Mouse (Mus musculus) intestine, embryonic 16.5 days (tissue): ENCODE results near the gene Plcb2. TPM values are rescaled to one million over a fixed set of nuclear protein-coding genes. Genes with fewer than 3 reads are reported as not detected.

Experiments used
- ATAC-seq: fragments of 200-750 bp; cut with Nextera tagmentation; 2 replicates; pipeline ENCODE4 v1.8.0; 2017; ENCODE audit warnings: moderate TSS enrichment, moderate library complexity
- H3K27ac ChIP-seq: fragments of 300-500 bp; sonication (generic); 2 replicates; pipeline ENCODE4 v1.5.1; 2014; ENCODE audit warnings: mild to moderate bottlenecking, low read length
- H3K27me3 ChIP-seq: fragments of 300-500 bp; sonication (generic); replicated peaks from 2 replicates; pipeline ENCODE4 v1.6.1; 2014; ENCODE audit warnings: low read length, control low read depth, mixed read lengths; ENCODE audit not compliant: control insufficient read depth, insufficient read depth
- H3K36me3 ChIP-seq: fragments of 300-500 bp; sonication (generic); 2 replicates; pipeline ENCODE4 v1.6.1; 2014; ENCODE audit warnings: low read length, control low read depth; ENCODE audit not compliant: control insufficient read depth, insufficient read depth
- H3K4me1 ChIP-seq: fragments of 300-500 bp; sonication (generic); 2 replicates; pipeline ENCODE4 v1.6.1; 2014; ENCODE audit warnings: low read length, control low read depth, mixed read lengths; ENCODE audit not compliant: control insufficient read depth, insufficient read depth
- H3K4me2 ChIP-seq: fragments of 300-500 bp; sonication (generic); 2 replicates; pipeline ENCODE4 v1.6.1; 2014; ENCODE audit warnings: low read depth, low read length, control low read depth
- H3K4me3 ChIP-seq: fragments of 300-500 bp; sonication (generic); 2 replicates; pipeline ENCODE4 v1.5.1; 2014; ENCODE audit warnings: mild to moderate bottlenecking, low read length
- H3K9ac ChIP-seq: fragments of 300-500 bp; sonication (generic); 2 replicates; pipeline ENCODE4 v1.6.1; 2014; ENCODE audit warnings: low read depth, low read length
- H3K9me3 ChIP-seq: fragments of 300-500 bp; sonication (generic); 2 replicates; pipeline ENCODE4 v1.6.1; 2016; ENCODE audit warnings: low read length, control low read depth; ENCODE audit not compliant: control insufficient read depth
- WGBS: fragments of 180-500 bp; shearing (Covaris S2); extraction: QIAGEN DNeasy Blood & Tissue Kit; methylation state at CpG from one replicate; pipeline ENCODE4 v1.1.7; 2014; 5-methylcytosine and 5-hydroxymethylcytosine counted together
- polyA plus RNA-seq: library from polyadenylated mRNA; unstranded; fragments of >200 nt; fragmentation: Nextera tagmentation; extraction: Ambion mirVana; gene quantifications from 2 replicates; pipeline ENCODE4 v1.2.1, GENCODE M21; 2015

Gene Plcb2
- polyA plus RNA-seq, 1 experiment from 2014 or later: 0.99 TPM

- ATAC-seq: peak; percentile 67
- Histone ChIP-seq H3K9me3 (no peaks in the 10 kb centered on the region), H3K4me3 (peak overlapping the region; percentile 13; the same call in 1 of the 2 replicates), H3K9ac (peak overlapping the region; percentile 42; the same call in 1 of the 2 replicates), H3K4me2 (peak overlapping the region; percentile 37), H3K4me1 (peaks cover 15% of the 10 kb centered on the region), H3K27me3 (peaks cover 4% of the 10 kb centered on the region; the same call in 1 of the 2 replicates), H3K27ac (peak overlapping the region; percentile 74), H3K36me3 (no peaks in the 10 kb centered on the region)
- 13% methylated on average over 9 of the region's 9 CpGs for WGBS
Measured at GRCm38 (mm10) chr2:118727911-118728310, 327 bp downstream of the Plcb2 start.

GRCm38 (mm10) chr2:118726873-118727272, 1.4 kb downstream of the Plcb2 start:
- no peak for ATAC-seq
- H3K4me2 ChIP-seq: no peak overlapping the region
- no peaks in the 10 kb centered on the region; the same call in 1 of the 2 replicates for H3K27me3 ChIP-seq
- 91% methylated on average over 2 of the region's 2 CpGs for WGBS
- peaks cover 15% of the 10 kb centered on the region for H3K4me1 ChIP-seq
- H3K4me3 ChIP-seq: no peak overlapping the region
- no peaks in the 10 kb centered on the region for H3K36me3 ChIP-seq
- H3K9me3 ChIP-seq: no peaks in the 10 kb centered on the region
- H3K27ac ChIP-seq: no peak overlapping the region
- no peak overlapping the region for H3K9ac ChIP-seq

DNA sequence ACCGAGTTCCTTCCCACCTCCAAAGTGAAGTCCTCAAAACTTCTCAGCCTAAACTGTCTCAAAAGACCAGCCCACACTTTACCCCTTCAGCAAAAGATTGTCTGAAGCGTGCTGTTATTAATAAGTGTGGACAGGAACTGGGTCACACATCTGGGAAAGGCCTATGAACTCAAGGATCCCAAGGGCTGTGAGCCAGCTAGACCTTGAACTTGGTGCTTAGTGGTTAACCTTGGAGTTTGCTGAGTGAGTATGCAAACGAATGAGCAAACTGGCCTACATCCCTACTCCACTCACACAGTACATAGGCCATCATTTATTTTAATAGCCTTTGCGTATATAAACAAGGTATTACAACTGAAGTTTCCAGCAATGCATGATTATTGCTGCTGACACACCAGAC, 2.7 kb downstream of the Plcb2 start:
- H3K36me3 ChIP-seq: no peaks in the 10 kb centered on the region
- WGBS: 83% methylated on average over 4 of the region's 4 CpGs

GRCm38 (mm10) chr2:118723693-118724486, 4.3 kb downstream of the Plcb2 start:
- H3K27me3 ChIP-seq: no peaks in the 10 kb centered on the region
- no peaks in the 10 kb centered on the region for H3K36me3 ChIP-seq
- H3K27ac ChIP-seq: no peak overlapping the region
- WGBS: 77% methylated on average over 15 of the region's 15 CpGs
- no peak overlapping the region for H3K9ac ChIP-seq
- H3K9me3 ChIP-seq: no peaks in the 10 kb centered on the region
- no peak overlapping the region for H3K4me2 ChIP-seq
- no peak overlapping the region for H3K4me3 ChIP-seq
- no peak for ATAC-seq
- peaks cover 13% of the 10 kb centered on the region for H3K4me1 ChIP-seq

More for the DNA sequence above, 2.7 kb downstream of the Plcb2 start:
- no peak overlapping the region for H3K27ac ChIP-seq
- H3K27me3 ChIP-seq: no peaks in the 10 kb centered on the region; the same call in 1 of the 2 replicates
- H3K4me2 ChIP-seq: no peak overlapping the region
- no peak overlapping the region for H3K4me3 ChIP-seq
- no peaks in the 10 kb centered on the region for H3K9me3 ChIP-seq
- H3K4me1 ChIP-seq: peaks cover 15% of the 10 kb centered on the region
- ATAC-seq: no peak
- H3K9ac ChIP-seq: no peak overlapping the region

- peaks cover 12% of the 10 kb centered on the region for H3K27me3 ChIP-seq
- H3K9me3 ChIP-seq: no peaks in the 10 kb centered on the region
- ATAC-seq: no peak
- no peak overlapping the region for H3K4me2 ChIP-seq
- no peaks in the 10 kb centered on the region for H3K36me3 ChIP-seq
- H3K4me3 ChIP-seq: no peak overlapping the region
- 86% methylated on average over 5 of the region's 5 CpGs for WGBS
- H3K27ac ChIP-seq: no peak overlapping the region
- H3K9ac ChIP-seq: no peak overlapping the region
- H3K4me1 ChIP-seq: peaks cover 1% of the 10 kb centered on the region; the same call in 1 of the 2 replicates
Measured at GRCm38 (mm10) chr2:118716677-118717076, 11.6 kb downstream of the Plcb2 start.

GRCm38 (mm10) chr2:118714230-118714629, 14.0 kb downstream of the Plcb2 start:
- no peaks in the 10 kb centered on the region for H3K9me3 ChIP-seq
- peaks cover 26% of the 10 kb centered on the region for H3K27me3 ChIP-seq
- no peak overlapping the region for H3K4me2 ChIP-seq
- no peaks in the 10 kb centered on the region for H3K36me3 ChIP-seq
- WGBS: 50% methylated on average over 4 of the region's 4 CpGs
- ATAC-seq: no peak
- no peak overlapping the region for H3K9ac ChIP-seq
- no peak overlapping the region for H3K4me3 ChIP-seq
- H3K4me1 ChIP-seq: peaks cover 11% of the 10 kb centered on the region; the same call in 1 of the 2 replicates
- H3K27ac ChIP-seq: no peak overlapping the region

- H3K4me3 ChIP-seq: no peak overlapping the region
- peaks cover 28% of the 10 kb centered on the region for H3K27me3 ChIP-seq
- ATAC-seq: no peak
- H3K4me1 ChIP-seq: peaks cover 11% of the 10 kb centered on the region; the same call in 1 of the 2 replicates
- no peak overlapping the region for H3K4me2 ChIP-seq
- H3K27ac ChIP-seq: no peak overlapping the region
- H3K36me3 ChIP-seq: no peaks in the 10 kb centered on the region
- H3K9me3 ChIP-seq: no peaks in the 10 kb centered on the region
- WGBS: 93% methylated on average over 6 of the region's 6 CpGs
- H3K9ac ChIP-seq: no peak overlapping the region
Measured at GRCm38 (mm10) chr2:118713631-118714030, 14.6 kb downstream of the Plcb2 start.

GRCm38 (mm10) chr2:118711038-118711494, 17.2 kb downstream of the Plcb2 start:
- ATAC-seq: peak; percentile 78
- no peak overlapping the region for H3K27ac ChIP-seq
- no peaks in the 10 kb centered on the region for H3K36me3 ChIP-seq
- peak overlapping the region; percentile 85 for H3K4me2 ChIP-seq
- no peaks in the 10 kb centered on the region for H3K9me3 ChIP-seq
- peak overlapping the region; percentile 49 for H3K4me3 ChIP-seq
- peak overlapping the region; percentile 62 for H3K9ac ChIP-seq
- H3K4me1 ChIP-seq: peaks cover 11% of the 10 kb centered on the region; the same call in 1 of the 2 replicates
- WGBS: 1% methylated on average over 36 of the region's 36 CpGs
- peaks cover 51% of the 10 kb centered on the region for H3K27me3 ChIP-seq

DNA sequence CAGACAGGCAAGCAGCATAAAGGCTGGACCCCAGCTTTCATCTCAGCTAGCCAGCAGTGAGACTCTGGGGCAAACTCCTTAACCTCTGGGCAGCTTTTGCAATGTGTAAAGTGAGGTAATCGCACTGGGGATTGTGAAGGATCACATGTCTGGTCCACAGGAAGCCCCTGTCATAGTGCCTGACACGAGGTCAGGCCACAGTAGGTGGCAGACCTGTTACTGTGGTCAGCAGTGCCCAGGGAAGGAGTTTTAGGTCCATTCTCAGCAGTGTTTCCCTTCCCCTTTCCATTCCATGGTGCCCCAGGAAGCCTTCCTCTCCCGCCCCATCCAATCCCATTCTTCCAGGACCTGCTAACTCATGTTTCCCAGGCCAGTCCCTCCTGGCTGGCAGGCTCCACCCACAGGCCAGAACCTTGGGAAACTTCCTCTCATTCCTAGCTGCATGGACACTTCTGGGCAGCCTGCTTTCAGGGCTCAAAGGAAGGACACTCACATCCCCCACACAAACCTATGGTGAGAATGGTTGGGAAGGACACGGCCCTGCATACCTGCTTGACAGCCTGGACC, 18.5 kb downstream of the Plcb2 start:
- WGBS: 39% methylated on average over 4 of the region's 4 CpGs
- no peak for ATAC-seq

More for the DNA sequence above, 18.5 kb downstream of the Plcb2 start:
- no peak overlapping the region for H3K4me2 ChIP-seq
- no peak overlapping the region for H3K4me3 ChIP-seq
- no peak overlapping the region for H3K27ac ChIP-seq
- no peak overlapping the region for H3K9ac ChIP-seq
- H3K9me3 ChIP-seq: no peaks in the 10 kb centered on the region
- H3K4me1 ChIP-seq: peaks cover 11% of the 10 kb centered on the region; the same call in 1 of the 2 replicates
- H3K27me3 ChIP-seq: peaks cover 64% of the 10 kb centered on the region
- no peaks in the 10 kb centered on the region for H3K36me3 ChIP-seq
